Mouse (Mus musculus): ENCODE measurements around the gene 1600014C10Rik. TPM values are rescaled to one million over a fixed set of nuclear protein-coding genes. Genes with fewer than 3 reads are reported as not detected.
A peak's percentile ranks its signal among the peaks of the same experiment; 100 is the strongest.

Gene 1600014C10Rik
- total RNA-seq (2014; fragmentation: Nextera tagmentation) (3.0 and 3.7 TPM in 2 replicates), total RNA-seq (2017) (12.3 and 15.0 TPM in 2 replicates), polyA plus RNA-seq (2012) (6.3 and 6.7 TPM in 2 replicates)

DNA sequence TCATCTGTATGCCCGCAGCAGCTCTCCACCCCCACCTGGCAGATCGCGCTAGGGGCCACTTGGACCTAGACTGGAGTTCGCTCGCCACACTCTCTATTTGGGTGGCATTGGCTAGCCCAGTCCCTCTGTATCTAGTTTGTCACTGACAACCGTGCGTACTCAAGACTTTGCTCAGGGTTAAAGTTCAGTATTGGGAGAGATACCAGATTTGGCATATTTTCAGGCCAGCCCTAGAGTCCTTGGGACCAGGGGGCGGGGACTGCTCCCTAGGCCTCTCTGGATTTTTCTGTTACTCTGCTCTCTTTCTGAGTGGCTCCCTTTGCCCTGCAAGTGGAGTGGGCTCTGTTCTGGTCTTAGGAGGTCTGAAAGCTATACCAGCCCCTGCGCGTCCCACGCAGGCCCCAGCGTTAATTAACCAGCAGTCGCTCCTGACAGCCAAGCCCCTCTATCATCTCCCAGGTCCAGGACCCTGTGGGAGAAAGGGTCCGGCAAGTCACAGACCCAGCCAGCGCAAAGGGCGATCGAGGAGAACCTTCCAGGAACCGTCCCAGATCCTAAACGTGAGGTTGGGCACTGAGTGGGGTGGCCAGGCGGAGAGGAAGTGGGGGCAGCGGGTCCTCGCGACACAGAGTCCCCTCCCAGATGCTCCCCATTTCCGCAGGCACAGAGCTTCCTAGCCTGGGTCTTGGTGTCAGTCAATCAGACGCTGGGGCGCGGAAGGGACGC is at the start of gene 1600014C10Rik:
Gene 1600014C10Rik (plus strand): TSS at position 256 of the 726 bp plus-strand sequence.
- Histone ChIP-seq H3K27me3 (ENCODE audit: insufficient read depth, low read length) (no peaks in the 10 kb centered on the region; the same call in 1 of the 2 replicates), H3K9me3 (replicated peaks) (peaks cover 45% of the 10 kb centered on the region), H3K36me3 (replicated peaks) (no peaks in the 10 kb centered on the region), H3K4me3 (ENCODE audit: low read depth, low read length) (peak within 1 kb of the TSS; percentile 62), H3K4me1 (ENCODE audit: insufficient read depth, low read depth, low read length) (peaks cover 7% of the 10 kb centered on the region; the same call in 1 of the 2 replicates)
- TF ChIP-seq GATA1 (IDR thresholded peaks at IDR 0.05; ENCODE audit: borderline replicate concordance, low read length) = no peak
- TF ChIP-seq CTCF (IDR thresholded peaks at IDR 0.05; ENCODE audit: low read depth, low read length) = no peak
- no peak for TF ChIP-seq POLR2AphosphoS5 (IDR thresholded peaks at IDR 0.05; ENCODE audit: insufficient replicate concordance, low read depth, low read length)
- TF ChIP-seq TAL1 (conservative IDR thresholded peaks at IDR 0.05; ENCODE audit: low read depth, low read length) = no peak
- no peak for TF ChIP-seq GATA2 (IDR thresholded peaks at IDR 0.05; ENCODE audit: borderline replicate concordance, low read depth, low read length)
- DNase-seq (ENCODE audit: low spot score) (no peak), ATAC-seq (ENCODE audit: extremely low read depth, insufficient number of reproducible peaks, low FRiP score, poor library complexity, severe bottlenecking) (peak; percentile 12)

DNA sequence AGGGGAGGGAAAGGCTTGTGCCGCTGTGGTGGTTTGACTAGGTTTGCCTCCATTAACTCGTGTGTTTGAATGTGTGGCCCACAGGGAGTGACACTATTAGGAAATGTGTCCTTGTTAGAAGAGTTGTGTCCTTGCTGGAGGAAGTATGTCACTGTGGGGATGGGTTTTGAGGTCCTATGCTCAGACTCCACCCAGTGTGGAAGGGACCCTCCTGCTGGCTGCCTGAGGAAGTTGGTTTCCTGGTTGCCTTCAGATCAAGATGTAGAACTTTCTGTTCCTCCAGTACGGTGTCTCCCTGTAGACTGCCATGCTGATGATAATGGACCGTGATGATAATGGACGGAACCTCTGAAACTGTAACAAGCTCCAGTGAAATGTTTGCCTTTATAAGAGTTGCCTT is 48.5 kb upstream of the 1600014C10Rik start:
- DNase-seq (ENCODE audit: low spot score) (no peak), ATAC-seq (ENCODE audit: extremely low read depth, insufficient number of reproducible peaks, low FRiP score, poor library complexity, severe bottlenecking) (no peak)
- no peaks in the 10 kb centered on the region for H3K36me3 ChIP-seq (replicated peaks)
- no peak overlapping the region for H3K4me3 ChIP-seq (ENCODE audit: low read depth, low read length)
- no peaks in the 10 kb centered on the region for H3K9me3 ChIP-seq (replicated peaks)
- H3K27me3 ChIP-seq (ENCODE audit: insufficient read depth, low read length) = peaks cover 5% of the 10 kb centered on the region; the same call in 1 of the 2 replicates
- 0 out of 2 replicates have a peak, but pooled peaks cover 2% of the 10 kb centered on the region for H3K4me1 ChIP-seq (ENCODE audit: insufficient read depth, low read depth, low read length)
- TF ChIP-seq TAL1 (conservative IDR thresholded peaks at IDR 0.05; ENCODE audit: low read depth, low read length) (no peak), POLR2AphosphoS5 (IDR thresholded peaks at IDR 0.05; ENCODE audit: insufficient replicate concordance, low read depth, low read length) (no peak), CTCF (IDR thresholded peaks at IDR 0.05; ENCODE audit: low read depth, low read length) (no peak), GATA2 (IDR thresholded peaks at IDR 0.05; ENCODE audit: borderline replicate concordance, low read depth, low read length) (no peak), GATA1 (IDR thresholded peaks at IDR 0.05; ENCODE audit: borderline replicate concordance, low read length) (no peak)

DNA sequence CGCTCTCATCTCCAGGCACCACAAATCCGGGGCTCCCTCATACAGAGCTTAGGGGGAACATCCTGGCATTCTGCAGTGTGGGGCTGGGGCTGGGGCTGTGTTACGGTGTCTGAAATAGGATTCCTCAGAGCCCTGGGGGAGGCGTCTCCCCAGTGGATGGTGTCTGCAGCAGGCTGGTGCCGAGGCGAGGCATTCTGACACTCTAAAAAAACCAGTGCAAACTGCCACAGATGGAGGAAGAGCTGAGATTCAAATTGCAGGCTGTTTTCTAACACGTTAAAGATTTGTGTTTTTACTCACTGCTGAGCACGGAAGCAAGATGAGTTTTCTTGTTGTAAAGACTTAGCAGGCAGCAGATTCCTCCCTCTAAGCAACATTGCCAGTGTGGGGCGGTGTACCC is 42.7 kb upstream of the 1600014C10Rik start:
- Histone ChIP-seq H3K9me3 (replicated peaks) (no peaks in the 10 kb centered on the region), H3K36me3 (replicated peaks) (no peaks in the 10 kb centered on the region), H3K27me3 (ENCODE audit: insufficient read depth, low read length) (peaks cover 11% of the 10 kb centered on the region; the same call in 1 of the 2 replicates), H3K4me1 (ENCODE audit: insufficient read depth, low read depth, low read length) (no peaks in the 10 kb centered on the region), H3K4me3 (ENCODE audit: low read depth, low read length) (no peak overlapping the region)
- TF ChIP-seq POLR2AphosphoS5 (IDR thresholded peaks at IDR 0.05; ENCODE audit: insufficient replicate concordance, low read depth, low read length) = no peak
- no peak for TF ChIP-seq CTCF (IDR thresholded peaks at IDR 0.05; ENCODE audit: low read depth, low read length)
- no peak for TF ChIP-seq TAL1 (conservative IDR thresholded peaks at IDR 0.05; ENCODE audit: low read depth, low read length)
- no peak for TF ChIP-seq GATA1 (IDR thresholded peaks at IDR 0.05; ENCODE audit: borderline replicate concordance, low read length)
- no peak for TF ChIP-seq GATA2 (IDR thresholded peaks at IDR 0.05; ENCODE audit: borderline replicate concordance, low read depth, low read length)
- ATAC-seq (ENCODE audit: extremely low read depth, insufficient number of reproducible peaks, low FRiP score, poor library complexity, severe bottlenecking) (no peak), DNase-seq (ENCODE audit: low spot score) (no peak)

DNA sequence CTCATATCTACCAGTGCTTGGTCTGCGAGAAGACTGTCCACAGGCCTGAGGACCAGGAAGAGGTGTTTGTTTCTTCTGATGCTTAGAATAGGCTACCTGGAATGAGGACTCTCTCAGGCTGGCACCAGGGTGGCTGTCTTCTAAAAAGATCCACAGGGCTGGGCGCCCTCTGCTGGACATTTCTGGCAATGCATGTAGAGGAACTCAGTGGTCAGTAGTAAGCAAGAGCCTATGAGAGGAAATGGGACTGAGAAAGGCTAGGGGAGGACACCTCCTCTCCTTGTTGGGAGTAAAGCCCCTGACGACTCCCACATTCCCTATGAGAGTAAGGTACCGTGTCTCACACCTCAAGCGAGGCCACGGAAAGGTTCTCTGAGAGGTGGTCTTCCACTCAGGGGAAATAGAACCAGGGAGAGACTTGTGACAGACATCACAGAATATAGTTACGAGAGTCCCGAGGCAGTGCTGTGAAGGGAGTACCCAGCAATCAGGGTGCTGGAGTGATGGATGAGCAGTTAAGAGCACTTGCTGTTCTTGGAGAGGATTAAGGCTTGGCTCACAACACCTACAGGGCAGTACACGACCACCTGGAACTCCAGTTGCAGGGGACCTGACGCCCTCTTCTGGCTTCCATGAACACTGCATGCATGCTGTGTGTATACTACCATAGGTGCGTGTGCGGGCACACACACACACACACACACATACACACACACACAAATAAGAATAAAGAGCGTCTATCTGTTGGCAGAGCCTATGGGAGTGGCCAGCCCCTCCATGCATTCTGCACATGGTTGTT is 41.1 kb upstream of the 1600014C10Rik start:
- peaks cover 6% of the 10 kb centered on the region; the same call in 1 of the 2 replicates for H3K27me3 ChIP-seq (ENCODE audit: insufficient read depth, low read length)
- TF ChIP-seq CTCF (IDR thresholded peaks at IDR 0.05; ENCODE audit: low read depth, low read length) (peak; percentile 52), GATA1 (IDR thresholded peaks at IDR 0.05; ENCODE audit: borderline replicate concordance, low read length) (no peak)
- no peaks in the 10 kb centered on the region for H3K36me3 ChIP-seq (replicated peaks)
- no peaks in the 10 kb centered on the region for H3K4me1 ChIP-seq (ENCODE audit: insufficient read depth, low read depth, low read length)
- DNase-seq (ENCODE audit: low spot score) (peak; percentile 39), ATAC-seq (ENCODE audit: extremely low read depth, insufficient number of reproducible peaks, low FRiP score, poor library complexity, severe bottlenecking) (peak; percentile 28; the same call in 1 of the 2 replicates)
- H3K4me3 ChIP-seq (ENCODE audit: low read depth, low read length) = no peak overlapping the region
- H3K9me3 ChIP-seq (replicated peaks) = no peaks in the 10 kb centered on the region

DNA sequence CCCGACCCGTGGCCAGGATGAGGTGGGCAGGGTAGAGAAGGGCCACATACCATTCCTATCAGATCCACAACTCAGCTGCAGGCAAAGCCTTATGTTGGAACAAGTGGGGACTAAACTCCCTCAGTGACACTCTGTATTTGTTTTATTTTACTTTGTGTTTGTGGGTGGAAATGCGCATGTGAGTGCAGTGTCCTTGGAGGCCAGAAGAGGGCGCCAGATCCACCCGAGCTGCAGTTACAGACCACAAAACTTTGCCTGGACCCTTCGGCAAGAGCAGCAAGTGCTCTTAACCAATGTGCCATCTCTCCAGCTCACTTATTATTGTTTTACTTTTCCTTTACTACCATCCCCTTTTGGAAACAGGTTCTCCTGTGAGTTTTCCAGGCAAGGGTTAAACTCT is 35.5 kb upstream of the 1600014C10Rik start:
- Histone ChIP-seq H3K27me3 (ENCODE audit: insufficient read depth, low read length) (no peaks in the 10 kb centered on the region), H3K36me3 (replicated peaks) (no peaks in the 10 kb centered on the region), H3K4me1 (ENCODE audit: insufficient read depth, low read depth, low read length) (no peaks in the 10 kb centered on the region), H3K9me3 (replicated peaks) (no peaks in the 10 kb centered on the region), H3K4me3 (ENCODE audit: low read depth, low read length) (no peak overlapping the region)
- ATAC-seq (ENCODE audit: extremely low read depth, insufficient number of reproducible peaks, low FRiP score, poor library complexity, severe bottlenecking) = no peak
- no peak for DNase-seq (ENCODE audit: low spot score)
- TF ChIP-seq CTCF (IDR thresholded peaks at IDR 0.05; ENCODE audit: low read depth, low read length) (0 out of 2 replicates have a peak, but pooled peaks have one; percentile 7), GATA1 (IDR thresholded peaks at IDR 0.05; ENCODE audit: borderline replicate concordance, low read length) (no peak)

DNA sequence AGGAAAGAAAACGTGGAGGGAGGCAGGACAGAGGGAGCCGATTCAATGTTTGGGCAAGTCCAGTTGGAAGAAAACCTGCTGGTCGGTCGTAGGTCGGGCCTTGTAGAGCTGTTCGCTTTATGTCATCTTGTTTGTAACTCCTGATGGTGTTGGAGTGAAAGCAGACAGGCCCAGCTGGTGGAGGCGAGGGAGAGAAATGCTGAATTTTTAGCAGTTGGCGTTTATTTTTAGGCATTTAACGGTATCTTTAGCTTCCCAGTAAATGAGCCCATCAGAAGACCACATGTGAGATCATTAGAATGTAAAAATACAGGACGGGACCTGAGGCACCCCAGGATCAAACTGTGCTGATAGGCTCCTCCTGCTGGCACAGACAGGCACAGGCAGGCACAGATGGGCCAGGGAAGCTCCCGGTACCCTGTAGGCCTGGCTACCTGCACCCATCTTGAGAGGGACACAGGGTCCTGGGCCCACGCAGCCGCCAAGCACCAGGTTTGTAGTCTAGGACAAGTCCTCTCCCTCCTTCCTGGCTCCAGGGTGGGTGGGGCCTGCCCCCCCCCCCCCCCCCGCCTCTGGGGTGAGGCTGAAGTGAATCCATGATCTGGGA is 31.2 kb upstream of the 1600014C10Rik start:
- TF ChIP-seq GATA2 (IDR thresholded peaks at IDR 0.05; ENCODE audit: borderline replicate concordance, low read depth, low read length) = no peak
- TF ChIP-seq POLR2AphosphoS5 (IDR thresholded peaks at IDR 0.05; ENCODE audit: insufficient replicate concordance, low read depth, low read length) = no peak
- TF ChIP-seq TAL1 (conservative IDR thresholded peaks at IDR 0.05; ENCODE audit: low read depth, low read length) = no peak
- no peak for TF ChIP-seq CTCF (IDR thresholded peaks at IDR 0.05; ENCODE audit: low read depth, low read length)
- no peak for TF ChIP-seq GATA1 (IDR thresholded peaks at IDR 0.05; ENCODE audit: borderline replicate concordance, low read length)
- no peaks in the 10 kb centered on the region for H3K9me3 ChIP-seq (replicated peaks)
- ATAC-seq (ENCODE audit: extremely low read depth, insufficient number of reproducible peaks, low FRiP score, poor library complexity, severe bottlenecking) = no peak

More for the DNA sequence above, 31.2 kb upstream of the 1600014C10Rik start:
- Histone ChIP-seq H3K4me1 (ENCODE audit: insufficient read depth, low read depth, low read length) (no peaks in the 10 kb centered on the region), H3K4me3 (ENCODE audit: low read depth, low read length) (no peak overlapping the region), H3K27me3 (ENCODE audit: insufficient read depth, low read length) (no peaks in the 10 kb centered on the region), H3K36me3 (replicated peaks) (no peaks in the 10 kb centered on the region)
- DNase-seq (ENCODE audit: low spot score) = no peak
